Mouse (Mus musculus) cerebellum, adult 2 months (tissue): ENCODE results near the gene 5430427O19Rik.
A peak's percentile ranks its signal among the peaks of the same experiment; 100 is the strongest.

Experiments used
- CTCF ChIP-seq: fragments of 200-500 bp; IDR thresholded peaks from 2 replicates; pipeline ENCODE4 v1.5.1; 2011; ENCODE audit warnings: low read depth, mild to moderate bottlenecking, control low read depth, low read length, moderate library complexity, borderline replicate concordance; ENCODE audit not compliant: insufficient read depth
- POLR2A ChIP-seq: fragments of 200-500 bp; IDR thresholded peaks from 2 replicates; pipeline ENCODE4 v1.6.1; 2011; ENCODE audit warnings: low read length, control low read depth, borderline replicate concordance; ENCODE audit not compliant: insufficient read depth

GRCm38 (mm10) chrX:85919034-85919433 is 48.9 kb downstream of the 5430427O19Rik start:
- TF ChIP-seq POLR2A: no peak
- peak; percentile 9; the same call in 1 of the 2 replicates for TF ChIP-seq CTCF
